Mouse (Mus musculus): ENCODE measurements at regions not wholly inside any gene's neighbourhood (a gene's known extent, or its start where the extent isn't known, plus 50 kb on each side); places are given as distances from the start of the nearest gene placed in this dataset.

DNA sequence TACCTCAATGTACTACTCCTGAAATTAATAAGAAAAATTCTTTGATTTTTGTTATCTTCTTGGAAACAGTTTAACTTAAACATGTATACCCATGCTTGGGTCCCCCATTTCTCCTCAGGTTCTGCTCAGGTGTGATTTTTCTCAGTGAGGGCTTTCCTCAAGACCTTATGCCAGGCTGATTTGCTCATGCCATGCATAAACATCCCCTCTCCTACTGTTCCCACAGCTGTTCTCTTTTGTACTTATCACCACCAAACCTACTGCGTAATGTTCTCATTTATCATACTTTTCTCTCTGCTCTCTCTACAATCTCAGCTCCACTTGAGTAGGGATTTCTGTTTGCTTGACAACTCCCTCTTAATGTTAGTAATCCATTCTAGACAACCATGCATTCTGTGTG is 692.1 kb downstream of the Hace1 start:
- TF ChIP-seq EP300 (IDR thresholded peaks at IDR 0.05; ENCODE audit: insufficient read depth, low read depth, low read length) = no peak
- TF ChIP-seq CTCF (IDR thresholded peaks at IDR 0.05) = no peak

Data from heart, adult 2 months (tissue).